Mouse (Mus musculus): ENCODE measurements around the gene Gls2. TPM values are rescaled to one million over a fixed set of nuclear protein-coding genes. Genes with fewer than 3 reads are reported as not detected.

Gene Gls2
- polyA plus RNA-seq, 1 experiment from 2014 or later: 1.1 TPM

- H3K4me1 ChIP-seq (ENCODE audit: control insufficient read depth, insufficient read depth, low read length): peaks cover 5% of the 10 kb centered on the region
- no peaks in the 10 kb centered on the region for H3K9me3 ChIP-seq (ENCODE audit: control insufficient read depth, low read length)
- H3K4me2 ChIP-seq (ENCODE audit: low read depth, low read length): no peak overlapping the region
- DNase-seq (ENCODE audit: low spot score) (no peak), ATAC-seq (ENCODE audit: low read depth) (no peak)
- no peak overlapping the region for H3K27ac ChIP-seq (replicated peaks; ENCODE audit: low read depth, low read length)
- WGBS: 87% methylated on average over 5 of the region's 5 CpGs
- H3K36me3 ChIP-seq (ENCODE audit: control insufficient read depth, insufficient read depth, low read length): no peaks in the 10 kb centered on the region
- H3K4me3 ChIP-seq (ENCODE audit: low read depth, low read length): no peak overlapping the region
- H3K27me3 ChIP-seq (replicated peaks; ENCODE audit: control insufficient read depth, insufficient read depth, low read length): 0 out of 2 replicates have a peak, but pooled peaks cover 5% of the 10 kb centered on the region
- no peak overlapping the region for H3K9ac ChIP-seq (ENCODE audit: low read depth, low read length)
Measured at GRCm38 (mm10) chr10:128214981-128215380, 20.7 kb downstream of the Gls2 start.

DNA sequence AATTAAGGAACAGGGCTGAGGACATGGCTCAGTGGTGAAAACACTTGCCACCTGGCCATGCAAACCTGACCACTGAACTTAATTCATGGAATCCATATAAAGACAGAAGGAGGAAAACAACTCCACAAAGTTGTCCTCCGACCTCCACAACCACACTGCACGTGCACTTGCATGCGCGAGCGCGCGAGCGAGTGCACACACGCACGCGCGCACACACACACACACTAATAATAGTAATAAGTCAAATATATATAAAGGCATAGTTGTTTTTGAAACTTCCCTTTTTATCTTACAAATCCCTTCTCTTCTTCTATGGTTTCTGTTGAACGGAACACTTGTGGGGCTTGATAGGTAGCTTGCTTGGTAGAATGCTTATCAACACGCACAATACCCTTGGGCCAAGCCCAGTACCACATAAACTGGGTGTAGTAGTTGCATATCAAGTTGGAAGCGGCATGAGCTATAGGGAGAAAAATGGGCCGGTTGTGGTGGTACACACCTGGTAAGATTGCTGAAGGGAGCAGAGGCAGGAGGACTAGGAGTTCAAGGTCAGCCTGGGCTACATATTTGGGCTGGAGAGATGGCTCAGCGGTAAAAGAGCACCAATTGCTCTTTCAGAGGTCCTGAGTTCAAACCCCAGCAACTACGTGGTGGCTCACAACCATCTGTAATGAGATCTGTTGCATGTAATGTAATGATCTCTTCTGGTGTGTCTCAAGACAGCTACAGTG is 24.3 kb downstream of the Gls2 start:
- H3K4me1 ChIP-seq (ENCODE audit: control insufficient read depth, insufficient read depth, low read length): no peaks in the 10 kb centered on the region
- no peak overlapping the region for H3K9ac ChIP-seq (ENCODE audit: low read depth, low read length)
- H3K4me3 ChIP-seq (ENCODE audit: low read depth, low read length): no peak overlapping the region
- ATAC-seq (ENCODE audit: low read depth): no peak
- no peaks in the 10 kb centered on the region for H3K36me3 ChIP-seq (ENCODE audit: control insufficient read depth, insufficient read depth, low read length)
- H3K27me3 ChIP-seq (replicated peaks; ENCODE audit: control insufficient read depth, insufficient read depth, low read length): 0 out of 2 replicates have a peak, but pooled peaks cover 3% of the 10 kb centered on the region
- 94% methylated on average over 18 of the region's 18 CpGs for WGBS
- no peaks in the 10 kb centered on the region for H3K9me3 ChIP-seq (ENCODE audit: control insufficient read depth, low read length)
- H3K27ac ChIP-seq (replicated peaks; ENCODE audit: low read depth, low read length): no peak overlapping the region
- H3K4me2 ChIP-seq (ENCODE audit: low read depth, low read length): no peak overlapping the region
- DNase-seq (ENCODE audit: low spot score): no peak

DNA sequence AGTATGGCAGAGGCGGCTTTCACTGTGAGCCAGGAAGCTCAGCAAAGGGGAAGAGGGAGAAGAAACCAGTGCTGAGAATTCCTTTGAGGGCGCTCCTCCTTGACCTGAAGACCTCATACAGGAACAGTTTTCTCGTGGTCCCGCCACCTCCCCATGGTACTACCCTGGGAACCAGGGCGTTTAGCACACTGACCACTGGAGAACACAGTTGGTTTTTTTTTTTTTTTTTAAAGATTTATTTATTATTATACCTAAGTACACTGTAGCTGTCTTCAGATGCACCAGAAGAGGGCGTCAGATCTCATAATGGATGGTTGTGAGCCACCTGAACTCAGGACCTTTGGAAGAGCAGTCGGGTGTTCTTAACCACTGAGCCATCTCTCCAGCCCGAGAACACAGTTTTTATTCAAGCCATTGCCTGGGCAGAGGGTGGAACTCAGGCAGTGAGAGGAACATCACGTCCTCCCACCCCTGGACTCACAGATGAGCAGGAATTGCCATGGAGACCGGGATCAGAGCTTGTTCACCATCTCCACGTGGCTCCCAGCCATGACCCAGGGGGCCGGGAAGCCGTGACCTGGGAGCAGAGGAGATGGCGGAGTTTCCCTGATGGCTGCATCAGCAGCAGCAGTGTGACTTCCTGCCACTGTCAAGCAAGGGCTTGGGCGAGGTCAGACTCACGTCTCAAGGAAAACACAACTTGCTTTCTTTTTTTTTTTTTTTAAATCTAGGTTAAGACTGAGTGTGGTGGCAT is 27.5 kb downstream of the Gls2 start:
- peaks cover 8% of the 10 kb centered on the region for H3K4me1 ChIP-seq (ENCODE audit: control insufficient read depth, insufficient read depth, low read length)
- 46% methylated on average over 16 of the region's 16 CpGs for WGBS

DNA sequence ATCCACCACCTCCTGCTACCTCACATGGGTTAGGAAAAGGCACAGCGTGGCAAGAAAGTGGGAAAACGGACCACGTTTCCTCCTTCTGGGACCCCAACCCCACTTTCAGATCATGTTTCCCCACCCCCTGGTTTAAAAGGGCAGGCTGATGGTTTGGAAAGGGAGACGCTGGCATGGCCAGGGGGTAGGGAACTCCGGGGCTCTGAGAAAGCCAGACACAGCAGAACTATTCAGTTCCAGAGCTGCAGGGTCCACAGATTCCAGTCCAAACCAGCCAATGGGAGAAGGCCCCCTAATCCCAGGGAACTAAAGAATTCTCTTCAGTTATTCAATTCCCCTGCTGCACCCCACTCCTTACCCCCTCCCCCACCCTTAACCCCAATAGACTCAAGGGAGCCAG is 30.8 kb downstream of the Gls2 start:
- H3K27me3 ChIP-seq (replicated peaks; ENCODE audit: control insufficient read depth, insufficient read depth, low read length): no peaks in the 10 kb centered on the region
- WGBS: 28% methylated on average over 5 of the region's 5 CpGs
- 0 out of 2 replicates have a peak overlapping the region, but pooled peaks have one; percentile 3 for H3K4me2 ChIP-seq (ENCODE audit: low read depth, low read length)
- H3K4me3 ChIP-seq (ENCODE audit: low read depth, low read length): no peak overlapping the region
- H3K9me3 ChIP-seq (ENCODE audit: control insufficient read depth, low read length): no peaks in the 10 kb centered on the region
- H3K4me1 ChIP-seq (ENCODE audit: control insufficient read depth, insufficient read depth, low read length): peaks cover 8% of the 10 kb centered on the region
- H3K36me3 ChIP-seq (ENCODE audit: control insufficient read depth, insufficient read depth, low read length): no peaks in the 10 kb centered on the region
- peak overlapping the region; percentile 50 for H3K27ac ChIP-seq (replicated peaks; ENCODE audit: low read depth, low read length)
- ATAC-seq (ENCODE audit: low read depth): peak; percentile 62; the same call in 1 of the 2 replicates
- DNase-seq (ENCODE audit: low spot score): no peak
- H3K9ac ChIP-seq (ENCODE audit: low read depth, low read length): 0 out of 2 replicates have a peak overlapping the region, but pooled peaks have one; percentile 40

More for the DNA sequence above, 27.5 kb downstream of the Gls2 start:
- Histone ChIP-seq H3K4me2 (ENCODE audit: low read depth, low read length) (no peak overlapping the region), H3K9me3 (ENCODE audit: control insufficient read depth, low read length) (no peaks in the 10 kb centered on the region), H3K4me3 (ENCODE audit: low read depth, low read length) (no peak overlapping the region), H3K9ac (ENCODE audit: low read depth, low read length) (no peak overlapping the region), H3K27me3 (replicated peaks; ENCODE audit: control insufficient read depth, insufficient read depth, low read length) (no peaks in the 10 kb centered on the region), H3K27ac (replicated peaks; ENCODE audit: low read depth, low read length) (no peak overlapping the region), H3K36me3 (ENCODE audit: control insufficient read depth, insufficient read depth, low read length) (no peaks in the 10 kb centered on the region)
- ATAC-seq (ENCODE audit: low read depth) (no peak), DNase-seq (ENCODE audit: low spot score) (no peak)

GRCm38 (mm10) chr10:128225538-128225937 is 31.3 kb downstream of the Gls2 start, which contains the start of gene Mip:
Mip (plus strand) TSS chr10:128225838.
- H3K27ac ChIP-seq (replicated peaks; ENCODE audit: low read depth, low read length): peak within 1 kb of the TSS; percentile 50
- WGBS: 50% methylated on average over 4 of the region's 4 CpGs

GRCm38 (mm10) chr10:128227592-128227991 is 33.3 kb downstream of the Gls2 start:
- H3K27me3 ChIP-seq (replicated peaks; ENCODE audit: control insufficient read depth, insufficient read depth, low read length): no peaks in the 10 kb centered on the region
- WGBS: 77% methylated on average over 9 of the region's 9 CpGs
- H3K4me1 ChIP-seq (ENCODE audit: control insufficient read depth, insufficient read depth, low read length): peaks cover 13% of the 10 kb centered on the region
- H3K27ac ChIP-seq (replicated peaks; ENCODE audit: low read depth, low read length): no peak overlapping the region
- no peak overlapping the region for H3K4me3 ChIP-seq (ENCODE audit: low read depth, low read length)
- no peak overlapping the region for H3K9ac ChIP-seq (ENCODE audit: low read depth, low read length)
- DNase-seq (ENCODE audit: low spot score): no peak
- H3K4me2 ChIP-seq (ENCODE audit: low read depth, low read length): no peak overlapping the region
- no peaks in the 10 kb centered on the region for H3K36me3 ChIP-seq (ENCODE audit: control insufficient read depth, insufficient read depth, low read length)
- no peaks in the 10 kb centered on the region for H3K9me3 ChIP-seq (ENCODE audit: control insufficient read depth, low read length)
- no peak for ATAC-seq (ENCODE audit: low read depth)

More at GRCm38 (mm10) chr10:128225538-128225937, 31.3 kb downstream of the Gls2 start, which contains the start of gene Mip:
- Histone ChIP-seq H3K9ac (ENCODE audit: low read depth, low read length) (0 out of 2 replicates have a peak within 1 kb of the TSS, but pooled peaks have one; percentile 40), H3K27me3 (replicated peaks; ENCODE audit: control insufficient read depth, insufficient read depth, low read length) (no peaks in the 10 kb centered on the region), H3K4me1 (ENCODE audit: control insufficient read depth, insufficient read depth, low read length) (peaks cover 8% of the 10 kb centered on the region), H3K4me3 (ENCODE audit: low read depth, low read length) (no peak within 1 kb of the TSS), H3K36me3 (ENCODE audit: control insufficient read depth, insufficient read depth, low read length) (no peaks in the 10 kb centered on the region), H3K9me3 (ENCODE audit: control insufficient read depth, low read length) (no peaks in the 10 kb centered on the region), H3K4me2 (ENCODE audit: low read depth, low read length) (0 out of 2 replicates have a peak within 1 kb of the TSS, but pooled peaks have one; percentile 3)
- peak; percentile 34; the same call in 1 of the 2 replicates for ATAC-seq (ENCODE audit: low read depth)
- no peak for DNase-seq (ENCODE audit: low spot score)

GRCm38 (mm10) chr10:128228009-128228408 is 33.8 kb downstream of the Gls2 start:
- ATAC-seq (ENCODE audit: low read depth) (no peak), DNase-seq (ENCODE audit: low spot score) (no peak)
- WGBS: 91% methylated on average over 8 of the region's 8 CpGs
- no peak overlapping the region for H3K4me3 ChIP-seq (ENCODE audit: low read depth, low read length)
- H3K27me3 ChIP-seq (replicated peaks; ENCODE audit: control insufficient read depth, insufficient read depth, low read length): no peaks in the 10 kb centered on the region
- no peak overlapping the region for H3K9ac ChIP-seq (ENCODE audit: low read depth, low read length)
- H3K9me3 ChIP-seq (ENCODE audit: control insufficient read depth, low read length): no peaks in the 10 kb centered on the region
- H3K27ac ChIP-seq (replicated peaks; ENCODE audit: low read depth, low read length): no peak overlapping the region
- H3K4me1 ChIP-seq (ENCODE audit: control insufficient read depth, insufficient read depth, low read length): peaks cover 13% of the 10 kb centered on the region
- no peak overlapping the region for H3K4me2 ChIP-seq (ENCODE audit: low read depth, low read length)
- H3K36me3 ChIP-seq (ENCODE audit: control insufficient read depth, insufficient read depth, low read length): no peaks in the 10 kb centered on the region

GRCm38 (mm10) chr10:128230582-128230981 is 36.3 kb downstream of the Gls2 start:
- Histone ChIP-seq H3K4me3 (ENCODE audit: low read depth, low read length) (no peak overlapping the region), H3K9ac (ENCODE audit: low read depth, low read length) (peak overlapping the region; percentile 85), H3K36me3 (ENCODE audit: control insufficient read depth, insufficient read depth, low read length) (0 out of 2 replicates have a peak, but pooled peaks cover 6% of the 10 kb centered on the region), H3K4me1 (ENCODE audit: control insufficient read depth, insufficient read depth, low read length) (peaks cover 7% of the 10 kb centered on the region), H3K27ac (replicated peaks; ENCODE audit: low read depth, low read length) (peak overlapping the region; percentile 96; the same call in 1 of the 2 replicates), H3K4me2 (ENCODE audit: low read depth, low read length) (no peak overlapping the region; the same call in 1 of the 2 replicates), H3K9me3 (ENCODE audit: control insufficient read depth, low read length) (no peaks in the 10 kb centered on the region), H3K27me3 (replicated peaks; ENCODE audit: control insufficient read depth, insufficient read depth, low read length) (no peaks in the 10 kb centered on the region)
- WGBS: 77% methylated on average over 12 of the region's 12 CpGs
- ATAC-seq (ENCODE audit: low read depth) (no peak), DNase-seq (ENCODE audit: low spot score) (no peak)

Measured in embryonic facial prominence, embryonic 14.5 days (tissue).